Mouse (Mus musculus): ENCODE measurements around the gene Vps29. TPM values are rescaled to one million over a fixed set of nuclear protein-coding genes. Genes with fewer than 3 reads are reported as not detected.
A peak's percentile ranks its signal among the peaks of the same experiment; 100 is the strongest.

The Vps29 gene
- polyA plus RNA-seq, 1 experiment = 192 TPM

GRCm38 (mm10) chr5:122396791-122397190 lies 42.6 kb downstream of the Vps29 start:
- DNase-seq (ENCODE audit: extremely low spot score in 1 of 2, low spot score in 1 of 2) = no peak

- no peak for DNase-seq (ENCODE audit: extremely low spot score in 1 of 2, low spot score in 1 of 2)
Observed at GRCm38 (mm10) chr5:122397495-122397894, 43.3 kb downstream of the Vps29 start.

GRCm38 (mm10) chr5:122399871-122400270 lies 45.7 kb downstream of the Vps29 start:
- DNase-seq (ENCODE audit: extremely low spot score in 1 of 2, low spot score in 1 of 2) = no peak

- DNase-seq (ENCODE audit: extremely low spot score in 1 of 2, low spot score in 1 of 2) = peak in 1 of 2 experiments; percentile 67
Observed at GRCm38 (mm10) chr5:122400628-122401302, 46.6 kb downstream of the Vps29 start.

- peak in 1 of 2 experiments; percentile 85 for DNase-seq (ENCODE audit: extremely low spot score in 1 of 2, low spot score in 1 of 2)
Observed at GRCm38 (mm10) chr5:122401303-122401640, 47.1 kb downstream of the Vps29 start.

GRCm38 (mm10) chr5:122402160-122402559 lies 48.0 kb downstream of the Vps29 start:
- DNase-seq (ENCODE audit: extremely low spot score in 1 of 2, low spot score in 1 of 2) = no peak

GRCm38 (mm10) chr5:122402772-122403171 lies 48.6 kb downstream of the Vps29 start:
- peak; percentile 62 to 68 for DNase-seq (ENCODE audit: extremely low spot score in 1 of 2, low spot score in 1 of 2)

- DNase-seq (ENCODE audit: extremely low spot score in 1 of 2, low spot score in 1 of 2) = no peak
Observed at GRCm38 (mm10) chr5:122403362-122403761, 49.2 kb downstream of the Vps29 start.

GRCm38 (mm10) chr5:122405537-122405936 lies 51.4 kb downstream of the Vps29 start:
- DNase-seq (ENCODE audit: extremely low spot score in 1 of 2, low spot score in 1 of 2) = no peak

GRCm38 (mm10) chr5:122409692-122410645 lies 55.8 kb downstream of the Vps29 start:
- no peak for DNase-seq (ENCODE audit: extremely low spot score in 1 of 2, low spot score in 1 of 2)

- no peak for DNase-seq (ENCODE audit: extremely low spot score in 1 of 2, low spot score in 1 of 2)
Observed at GRCm38 (mm10) chr5:122411892-122412291, 57.7 kb downstream of the Vps29 start.

- DNase-seq (ENCODE audit: extremely low spot score in 1 of 2, low spot score in 1 of 2) = no peak
Observed at GRCm38 (mm10) chr5:122412826-122413225, 58.7 kb downstream of the Vps29 start.

GRCm38 (mm10) chr5:122414351-122414750 lies 60.2 kb downstream of the Vps29 start:
- no peak for DNase-seq (ENCODE audit: extremely low spot score in 1 of 2, low spot score in 1 of 2)

Other genes starting within 250 kb of the Vps29 start
- gene Ccdc63, start 213.5 kb upstream of the Vps29 start, polyA plus RNA-seq (2012; rRNA removed) = 0.42 and 1.2 TPM in 2 replicates
- 365 and 386 TPM in 2 replicates for gene Ppp1cc, start 196.1 kb upstream of the Vps29 start, polyA plus RNA-seq (2012; rRNA removed)
- 3.4 and 5.9 TPM in 2 replicates for gene Hvcn1, start 147.6 kb upstream of the Vps29 start, polyA plus RNA-seq (2012; rRNA removed)
- gene Tctn1, start 89.9 kb upstream of the Vps29 start, polyA plus RNA-seq (2012; rRNA removed) = 39.5 and 46.5 TPM in 2 replicates
- 30.5 and 31.4 TPM in 2 replicates for gene Pptc7, start 70.0 kb upstream of the Vps29 start, polyA plus RNA-seq (2012; rRNA removed)
- gene Rad9b, start 136 bp upstream of the Vps29 start, polyA plus RNA-seq (2012; rRNA removed) = 8.7 and 10.8 TPM in 2 replicates
- 30.4 and 33.0 TPM in 2 replicates for gene Gpn3, start 17.5 kb downstream of the Vps29 start, polyA plus RNA-seq (2012; rRNA removed)
- gene Fam216a, start 18.0 kb downstream of the Vps29 start, polyA plus RNA-seq (2012; rRNA removed) = 102 TPM in 2 replicates
- 257 and 268 TPM in 2 replicates for gene Arpc3, start 37.5 kb downstream of the Vps29 start, polyA plus RNA-seq (2012; rRNA removed)
- gene Anapc7, start 67.3 kb downstream of the Vps29 start, polyA plus RNA-seq (2012; rRNA removed) = 33.3 and 40.7 TPM in 2 replicates
- gene Atp2a2, start 147.9 kb downstream of the Vps29 start, polyA plus RNA-seq (2012; rRNA removed) = 269 and 275 TPM in 2 replicates